Mouse (Mus musculus) liver, adult 2 months (tissue): Measurements from ENCODE around the gene Rhog. TPM values are rescaled to one million over a fixed set of nuclear protein-coding genes. Genes with fewer than 3 reads are reported as not detected.

Experiments
- DNase-seq: peaks from one replicate; pipeline ENCODE4 v3.0.0-alpha.2; 2011; ENCODE audit warnings: low read depth, low spot score; ENCODE audit errors: extremely low read depth
- H3K27ac ChIP-seq: fragments of 200-500 bp; replicated peaks from 2 replicates; pipeline ENCODE4 v1.5.1; 2012; ENCODE audit warnings: low read depth, mild to moderate bottlenecking, control low read depth, inconsistent platforms, low read length; ENCODE audit not compliant: insufficient read depth
- H3K27me3 ChIP-seq: fragments of 200-500 bp; 2 replicates; pipeline ENCODE4 v1.6.1; 2012; ENCODE audit warnings: mild to moderate bottlenecking, moderate library complexity, low read length, inconsistent platforms; ENCODE audit not compliant: control insufficient read depth, insufficient read depth
- H3K36me3 ChIP-seq: fragments of 200-500 bp; 2 replicates; pipeline ENCODE4 v1.6.1; 2012; ENCODE audit warnings: low read length, inconsistent platforms; ENCODE audit not compliant: control insufficient read depth, insufficient read depth
- H3K4me1 ChIP-seq: fragments of 200-500 bp; 2 replicates; pipeline ENCODE4 v1.6.1; 2011; ENCODE audit warnings: low read length; ENCODE audit not compliant: control insufficient read depth, insufficient read depth
- H3K4me3 ChIP-seq: fragments of 200-500 bp; 2 replicates; pipeline ENCODE4 v1.5.1; 2011; ENCODE audit warnings: low read depth, mild to moderate bottlenecking, control low read depth, low read length, moderate library complexity; ENCODE audit not compliant: insufficient read depth
- H3K79me2 ChIP-seq: fragments of 200-500 bp; 2 replicates; pipeline ENCODE4 v1.6.1; 2012; ENCODE audit warnings: inconsistent platforms, mild to moderate bottlenecking, low read length, moderate library complexity; ENCODE audit not compliant: control insufficient read depth, insufficient read depth
- H3K9ac ChIP-seq: fragments of 200-500 bp; 2 replicates; pipeline ENCODE4 v1.6.1; 2012; ENCODE audit warnings: low read depth, mild to moderate bottlenecking, control low read depth, inconsistent platforms, low read length
- CTCF ChIP-seq: fragments of 200-500 bp; IDR thresholded peaks from 2 replicates; pipeline ENCODE4 v1.5.1; 2011; ENCODE audit warnings: low read depth, low read length, control low read depth
- POLR2A ChIP-seq: fragments of 200-500 bp; IDR thresholded peaks from 2 replicates; pipeline ENCODE4 v1.6.1; 2011; ENCODE audit warnings: low read length, control low read depth; ENCODE audit not compliant: insufficient read depth; ENCODE audit errors: extremely low read depth
- WGBS: fragments of 180-500 bp; shearing (Covaris S2); methylation state at CpG from one replicate; pipeline ENCODE4 v1.1.7; 2018; 5-methylcytosine and 5-hydroxymethylcytosine counted together
- polyA plus RNA-seq: library from polyadenylated mRNA; depleted of rRNA; stranded (reverse); fragments of >200 nt; gene quantifications from 2 replicates; pipeline ENCODE4 v1.2.3, GENCODE M21; 2012
- total RNA-seq: library from RNA; depleted of rRNA; stranded (reverse); fragments of >200 nt; gene quantifications from 2 replicates; pipeline ENCODE4 v1.2.3, GENCODE M21; 2014

Rhog gene
- total and polyA plus RNA-seq, 2 experiments: 3.9 to 26.3 TPM

DNA sequence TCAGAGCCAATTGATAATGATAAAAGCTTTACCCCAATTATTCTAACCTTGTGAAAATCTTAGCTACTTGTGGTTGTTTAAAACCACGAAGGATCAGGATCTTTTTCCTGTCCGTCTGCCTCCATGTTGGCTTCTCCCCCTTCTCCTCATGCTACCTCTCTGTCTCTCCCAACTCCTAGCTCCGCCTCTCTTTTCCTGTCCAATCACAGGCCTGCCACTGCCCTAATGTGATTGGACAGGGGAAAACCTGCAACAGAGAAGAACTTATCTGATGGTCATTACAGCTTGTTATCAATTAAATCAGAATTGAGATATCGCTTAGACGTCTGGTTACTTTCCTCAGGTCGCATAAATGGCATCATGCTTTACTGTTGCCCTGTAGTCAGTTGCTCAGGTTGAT, 33.6 kb upstream of the Rhog start:
- 93% methylated on average over 6 of the region's 6 CpGs for WGBS
- H3K27me3 ChIP-seq: no peaks in the 10 kb centered on the region
- H3K9ac ChIP-seq: no peak overlapping the region
- DNase-seq: no peak
- TF ChIP-seq POLR2A: no peak
- no peak for TF ChIP-seq CTCF
- peaks cover 14% of the 10 kb centered on the region; the same call in 1 of the 2 replicates for H3K79me2 ChIP-seq
- H3K27ac ChIP-seq: no peak overlapping the region
- no peaks in the 10 kb centered on the region for H3K36me3 ChIP-seq
- no peak overlapping the region for H3K4me3 ChIP-seq
- H3K4me1 ChIP-seq: peaks cover 17% of the 10 kb centered on the region

DNA sequence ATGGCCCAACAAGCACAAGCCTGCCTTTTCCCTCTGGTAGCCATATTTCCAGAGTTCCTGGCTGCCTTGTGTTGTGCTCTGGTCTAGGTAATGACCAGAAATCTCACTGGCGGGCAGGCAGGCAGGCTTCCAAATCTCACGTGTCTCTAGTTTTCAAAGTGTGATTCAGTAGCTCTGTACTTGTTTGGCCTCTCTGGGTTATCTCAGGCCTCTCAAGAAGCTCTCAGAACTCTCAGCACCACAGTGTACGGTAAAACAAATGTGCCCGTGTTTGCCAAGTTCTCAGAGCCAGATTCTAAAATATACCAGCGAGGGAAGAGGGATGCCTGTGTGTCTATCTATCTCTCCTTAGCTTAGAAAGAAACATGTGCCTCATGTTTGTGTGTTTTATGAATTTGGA, 26.4 kb upstream of the Rhog start:
- TF ChIP-seq POLR2A (no peak), CTCF (no peak)
- peak; percentile 31 for DNase-seq
- Histone ChIP-seq H3K36me3 (no peaks in the 10 kb centered on the region), H3K4me3 (no peak overlapping the region), H3K4me1 (peaks cover 17% of the 10 kb centered on the region), H3K79me2 (peaks cover 23% of the 10 kb centered on the region; the same call in 1 of the 2 replicates), H3K27ac (no peak overlapping the region), H3K27me3 (no peaks in the 10 kb centered on the region), H3K9ac (no peak overlapping the region)
- 17% methylated on average over 5 of the region's 5 CpGs for WGBS

DNA sequence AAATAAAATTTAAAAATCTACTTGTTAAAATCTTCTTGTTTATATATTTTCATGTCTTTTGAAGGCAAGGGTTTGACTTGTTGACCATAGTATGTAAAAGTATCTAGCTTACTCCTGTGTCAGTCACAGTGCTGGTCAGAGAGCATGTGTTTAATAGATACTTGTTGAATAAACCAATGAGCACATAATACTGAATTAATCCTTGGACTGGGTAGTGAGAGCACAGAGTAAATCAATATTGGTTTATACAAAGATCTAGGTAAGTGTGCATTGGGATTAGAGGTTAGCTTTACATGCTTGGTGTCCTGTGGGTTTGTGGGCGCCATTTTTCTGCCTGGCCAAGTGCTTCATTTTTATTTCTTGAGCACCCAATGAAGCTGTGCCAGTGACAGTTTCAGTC, 25.5 kb upstream of the Rhog start:
- Histone ChIP-seq H3K36me3 (no peaks in the 10 kb centered on the region), H3K27ac (no peak overlapping the region), H3K4me1 (peaks cover 17% of the 10 kb centered on the region), H3K4me3 (no peak overlapping the region), H3K79me2 (peaks cover 22% of the 10 kb centered on the region; the same call in 1 of the 2 replicates), H3K27me3 (no peaks in the 10 kb centered on the region), H3K9ac (no peak overlapping the region)
- TF ChIP-seq CTCF: no peak
- TF ChIP-seq POLR2A: no peak
- 80% methylated on average over 1 of the region's 1 CpGs for WGBS
- DNase-seq: peak; percentile 83

DNA sequence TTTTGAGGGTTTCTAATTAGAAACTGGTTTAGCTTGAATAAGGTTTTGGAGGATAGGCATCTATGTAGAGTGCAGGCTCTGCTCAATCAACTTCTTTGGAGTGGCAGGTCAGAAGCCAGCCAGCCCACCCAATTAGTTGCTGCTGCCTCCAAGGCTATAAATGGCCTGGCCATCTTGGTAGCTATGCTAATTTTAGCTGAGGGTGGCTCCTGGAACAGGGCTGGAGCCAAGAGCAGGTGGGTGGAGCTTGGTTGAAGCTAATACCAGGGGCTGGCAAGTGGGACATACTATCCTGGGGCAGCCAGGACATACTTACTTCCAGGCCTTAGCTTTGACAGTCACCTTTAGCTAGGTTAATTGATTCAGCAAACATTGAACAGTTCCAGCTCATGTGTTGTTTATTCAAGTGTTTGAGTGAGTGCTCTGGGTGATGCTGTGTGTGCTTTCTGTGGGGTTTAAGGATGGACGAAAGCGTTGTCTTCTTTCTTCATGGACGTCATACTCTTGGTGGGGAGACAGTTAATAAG, 16.6 kb upstream of the Rhog start:
- 18% methylated on average over 3 of the region's 3 CpGs for WGBS
- peaks cover 16% of the 10 kb centered on the region; the same call in 1 of the 2 replicates for H3K79me2 ChIP-seq
- DNase-seq: peak; percentile 96
- H3K9ac ChIP-seq: no peak overlapping the region
- TF ChIP-seq POLR2A (no peak), CTCF (no peak)
- no peaks in the 10 kb centered on the region for H3K27me3 ChIP-seq
- peak overlapping the region; percentile 12; the same call in 1 of the 2 replicates for H3K27ac ChIP-seq
- no peak overlapping the region for H3K4me3 ChIP-seq
- peaks cover 14% of the 10 kb centered on the region for H3K4me1 ChIP-seq
- H3K36me3 ChIP-seq: no peaks in the 10 kb centered on the region

DNA sequence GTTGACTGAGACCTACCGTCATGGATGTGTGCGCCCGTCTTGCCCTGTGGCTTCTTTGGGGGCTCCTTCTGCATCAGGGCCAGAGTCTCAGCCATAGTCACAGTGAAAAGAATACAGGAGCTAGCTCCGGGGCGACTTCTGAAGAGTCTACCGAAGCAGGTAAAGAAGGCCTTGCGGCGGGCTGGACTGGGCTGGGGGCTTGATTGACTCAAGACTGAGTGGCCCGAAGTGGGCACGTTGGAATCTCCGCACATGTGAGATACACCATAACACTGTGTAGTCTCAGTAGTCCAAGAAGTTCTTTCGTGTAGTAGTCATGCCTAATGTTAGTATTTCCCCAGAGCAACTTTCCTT, 12.5 kb upstream of the Rhog start:
- Histone ChIP-seq H3K27me3 (no peaks in the 10 kb centered on the region), H3K79me2 (peaks cover 13% of the 10 kb centered on the region; the same call in 1 of the 2 replicates), H3K4me3 (peak overlapping the region; percentile 89), H3K4me1 (peaks cover 14% of the 10 kb centered on the region), H3K36me3 (no peaks in the 10 kb centered on the region), H3K27ac (peak overlapping the region; percentile 82), H3K9ac (peak overlapping the region; percentile 85)
- TF ChIP-seq CTCF (no peak), POLR2A (no peak)
- DNase-seq: no peak
- 11% methylated on average over 12 of the region's 12 CpGs for WGBS

DNA sequence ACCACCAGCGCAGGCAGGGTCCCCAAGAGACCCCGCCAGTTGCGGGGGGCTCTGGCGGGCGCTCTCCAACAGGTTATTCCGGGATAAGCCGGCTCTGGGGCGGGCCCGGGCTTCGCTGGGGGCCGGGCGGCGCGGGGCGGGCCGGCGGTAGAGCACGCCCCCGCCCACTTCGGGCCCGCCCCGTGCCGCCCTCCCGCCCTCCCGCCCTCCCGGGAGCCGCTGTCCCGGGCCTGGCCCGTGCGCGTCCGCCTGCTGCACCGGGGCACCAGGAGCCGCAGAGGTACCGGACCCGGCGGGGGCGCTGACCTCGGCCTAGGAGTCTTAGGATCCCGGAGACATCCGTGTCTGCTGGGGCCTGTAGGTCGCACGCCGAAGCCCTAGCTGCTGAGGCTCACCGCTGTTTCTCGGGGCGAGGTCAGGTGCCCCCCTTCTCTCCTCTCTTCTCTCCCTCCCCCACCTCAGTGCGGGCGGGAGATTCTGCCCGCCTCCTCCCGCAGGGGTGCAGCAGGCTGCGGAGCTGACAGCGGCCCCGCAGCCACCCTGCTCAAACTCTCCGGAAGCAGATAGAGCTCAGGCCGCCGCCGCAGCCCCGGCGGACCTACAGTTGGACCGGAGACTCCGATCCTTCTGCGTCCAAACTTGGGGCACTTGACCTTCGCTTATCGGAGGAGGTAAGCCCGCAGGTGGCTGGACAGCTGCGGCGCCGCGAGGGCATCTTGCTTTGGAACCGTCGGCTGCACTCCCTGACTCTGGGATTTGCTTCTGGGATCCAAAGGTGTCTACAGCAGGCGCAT, 11.9 kb upstream of the Rhog start, which contains the start of gene Stim1:
Stim1 (plus strand) TSS at position 206 of the 794 bp plus-strand sequence.
- under 1% methylated on average over 62 of the region's 73 CpGs for WGBS
- peak within 1 kb of the TSS; percentile 94 for H3K4me3 ChIP-seq
- peaks cover 14% of the 10 kb centered on the region for H3K4me1 ChIP-seq
- peak within 1 kb of the TSS; percentile 82 for H3K27ac ChIP-seq
- H3K79me2 ChIP-seq: peaks cover 13% of the 10 kb centered on the region; the same call in 1 of the 2 replicates
- peak within 1 kb of the TSS; percentile 85 for H3K9ac ChIP-seq
- H3K36me3 ChIP-seq: no peaks in the 10 kb centered on the region
- TF ChIP-seq CTCF: no peak
- peak; percentile 66; the same call in 1 of the 2 replicates for TF ChIP-seq POLR2A
- DNase-seq: peak; percentile 53
- H3K27me3 ChIP-seq: no peaks in the 10 kb centered on the region
